Mouse (Mus musculus) CH12.LX (cell line): ENCODE measurements around the gene Gm3286. TPM values are rescaled to one million over a fixed set of nuclear protein-coding genes. Genes with fewer than 3 reads are reported as not detected.
"Not testable (repeated sequence)": the region's sequence is repeated elsewhere in the genome, so short reads cannot be mapped to it uniquely, and the experiment has no call there.

ENCODE experiments used
- DNase-seq: peaks from one replicate; pipeline ENCODE4 v3.0.0-alpha.2; 2013; ENCODE audit errors: extremely low read depth
- H3K27ac ChIP-seq: 2 replicates; pipeline ENCODE4 v1.5.1; 2012; ENCODE audit warnings: low read depth, mild to moderate bottlenecking, control low read depth, moderate library complexity; ENCODE audit not compliant: insufficient read depth
- H3K27me3 ChIP-seq: replicated peaks from 2 replicates; pipeline ENCODE3; 2012; ENCODE audit warnings: inconsistent platforms
- H3K36me3 ChIP-seq, 2 experiments: replicated peaks in 1 of 2; 2 replicates each; pipeline versions ENCODE3 to v1.6.1; 2012; ENCODE audit warnings: inconsistent platforms in 1 of 2, low read length in 1 of 2, mild to moderate bottlenecking in 1 of 2, mixed read lengths in 1 of 2, moderate library complexity in 1 of 2; ENCODE audit not compliant: control insufficient read depth in 1 of 2, insufficient read depth in 1 of 2
- H3K4me1 ChIP-seq, 2 experiments: 2 replicates each; pipeline ENCODE4 v1.6.1; 2012; ENCODE audit warnings: inconsistent platforms in 1 of 2, moderate library complexity in 1 of 2; ENCODE audit not compliant: insufficient read depth in 2 of 2, control insufficient read depth in 1 of 2
- H3K4me2 ChIP-seq: 2 replicates; pipeline ENCODE4 v1.6.1; 2012; ENCODE audit warnings: low read depth, mild to moderate bottlenecking, control low read depth; ENCODE audit not compliant: poor library complexity, insufficient read depth, severe bottlenecking
- H3K4me3 ChIP-seq, 3 experiments: fragments of 150-350 bp in 1 of 3; sonication (generic) in 1 of 3; replicated peaks in 1 of 3; 2 replicates each; pipeline versions ENCODE3 to v1.5.1; 2011 to 2012; ENCODE audit warnings: low read depth in 2 of 3, low read length in 2 of 3, mild to moderate bottlenecking in 2 of 3, moderate library complexity in 2 of 3, control low read depth in 1 of 3, improper control_type of control experiment in 1 of 3, inconsistent platforms in 1 of 3, mixed read lengths in 1 of 3; ENCODE audit not compliant: poor library complexity in 1 of 3
- H3K79me2 ChIP-seq: replicated peaks from 2 replicates; pipeline ENCODE4 v1.6.1; 2012; ENCODE audit warnings: mild to moderate bottlenecking, moderate library complexity; ENCODE audit not compliant: control insufficient read depth, poor library complexity, insufficient read depth, severe bottlenecking; ENCODE audit errors: extremely low read depth
- H3K9ac ChIP-seq: 2 replicates; pipeline ENCODE4 v1.6.1; 2012; ENCODE audit warnings: low read depth, mild to moderate bottlenecking, control low read depth, moderate library complexity; ENCODE audit not compliant: insufficient read depth
- H3K9me3 ChIP-seq: replicated peaks from 2 replicates; pipeline ENCODE3; 2012; ENCODE audit warnings: low read length, inconsistent platforms, mixed read lengths
- dilution Hi-C: fragments of 300-500 bp; cut with MboI; formaldehyde crosslinking; loops from 2 replicates; pipeline ENCODE4 v1.14.3; 2020; ENCODE audit warnings: low sequenced_read_pairs; ENCODE audit not compliant: extremely low pct_unique_long_range_greater_than_20kb, extremely low pct_ligation_motif_present
- in situ Hi-C: fragments of 300-500 bp; cut with MboI; formaldehyde crosslinking; loops from 3 replicates; pipeline ENCODE4 v1.14.3; 2019; ENCODE audit warnings: low sequenced_read_pairs, low pct_ligation_motif_present, low pct_unique_long_range_greater_than_20kb, mixed read lengths
- polyA plus RNA-seq: library from polyadenylated mRNA; unstranded; fragments of >175 nt; gene quantifications from 2 replicates; pipeline ENCODE4 v1.2.1, GENCODE M21; 2012; ENCODE audit warnings: low read depth; ENCODE audit not compliant: insufficient read length
- total RNA-seq, 2 experiments: library from RNA; depleted of rRNA; stranded (reverse); fragments of 300-350 nt in 1 of 2; fragments of >200 nt in 1 of 2; gene quantifications; 2 replicates each; pipeline ENCODE4 v1.2.3; 2012 to 2014

Gm3286 gene
- not detected in 2 replicates for total RNA-seq (2012; rRNA removed)
- total RNA-seq (2014; rRNA removed): not detected in 2 replicates
- polyA plus RNA-seq: not detected in 2 replicates

GRCm38 (mm10) chr5:95510458-95510857 is at the start of gene Gm3286:
TSS of gene Gm3286 (plus strand) at chr5:95510758.
- H3K4me3 ChIP-seq, H3K9me3 ChIP-seq, H3K4me2 ChIP-seq, H3K27ac ChIP-seq, H3K27me3 ChIP-seq, dilution Hi-C loops, H3K36me3 ChIP-seq, H3K9ac ChIP-seq, H3K79me2 ChIP-seq, DNase-seq, H3K4me1 ChIP-seq, in situ Hi-C loops: not testable (repeated sequence)

Other genes with a start within 250 kb of the Gm3286 start
- gene Gm10424, start 238.0 kb upstream of the Gm3286 start, total RNA-seq (2012; rRNA removed): not detected in 2 replicates
- gene Gm10424, start 238.0 kb upstream of the Gm3286 start, total RNA-seq (2014; rRNA removed): not detected in 2 replicates
- gene Gm10424, start 238.0 kb upstream of the Gm3286 start, polyA plus RNA-seq: not detected in 2 replicates
- gene Gm3259, start 204.8 kb upstream of the Gm3286 start, total RNA-seq (2012; rRNA removed): not detected in 2 replicates
- not detected in 2 replicates for gene Gm3259, start 204.8 kb upstream of the Gm3286 start, total RNA-seq (2014; rRNA removed)
- not detected in 2 replicates for gene Gm3259, start 204.8 kb upstream of the Gm3286 start, polyA plus RNA-seq
- gene D5Ertd577e, start 54.0 kb upstream of the Gm3286 start, total RNA-seq (2012; rRNA removed): not detected in 2 replicates
- not detected in 2 replicates for gene D5Ertd577e, start 54.0 kb upstream of the Gm3286 start, total RNA-seq (2014; rRNA removed)
- gene D5Ertd577e, start 54.0 kb upstream of the Gm3286 start, polyA plus RNA-seq: not detected in 2 replicates
- not detected in 2 replicates for gene Gm7971, start 84.1 kb downstream of the Gm3286 start, total RNA-seq (2012; rRNA removed)
- gene Gm7971, start 84.1 kb downstream of the Gm3286 start, total RNA-seq (2014; rRNA removed): not detected in 2 replicates
- not detected in 2 replicates for gene Gm7971, start 84.1 kb downstream of the Gm3286 start, polyA plus RNA-seq
- gene Gm7978, start 225.4 kb downstream of the Gm3286 start, total RNA-seq (2012; rRNA removed): not detected in 2 replicates
- not detected in 2 replicates for gene Gm7978, start 225.4 kb downstream of the Gm3286 start, total RNA-seq (2014; rRNA removed)
- not detected in 2 replicates for gene Gm7978, start 225.4 kb downstream of the Gm3286 start, polyA plus RNA-seq
- not detected in 2 replicates for gene Gm7982, start 231.3 kb downstream of the Gm3286 start, total RNA-seq (2012; rRNA removed)
- not detected in 2 replicates for gene Gm7982, start 231.3 kb downstream of the Gm3286 start, total RNA-seq (2014; rRNA removed)
- gene Gm7982, start 231.3 kb downstream of the Gm3286 start, polyA plus RNA-seq: not detected in 2 replicates